Mouse (Mus musculus) thymus, postnatal 14 days (tissue): Measurements from ENCODE around the gene Sdk1.

Source experiments
- DNase-seq: peaks from one replicate; pipeline ENCODE4 v3.0.0; 2021

The Sdk1 gene

GRCm38 (mm10) chr5:141778231-141778630 is 536.9 kb downstream of the Sdk1 start:
- DNase-seq: no peak

- no peak for DNase-seq
Observed at GRCm38 (mm10) chr5:141781142-141781541, 539.9 kb downstream of the Sdk1 start.

GRCm38 (mm10) chr5:141782330-141782729 is 541.0 kb downstream of the Sdk1 start:
- DNase-seq: no peak

GRCm38 (mm10) chr5:141783516-141783915 is 542.2 kb downstream of the Sdk1 start:
- DNase-seq: no peak

GRCm38 (mm10) chr5:141793926-141794325 is 552.6 kb downstream of the Sdk1 start:
- DNase-seq: no peak

GRCm38 (mm10) chr5:141823823-141824330 is 582.6 kb downstream of the Sdk1 start:
- no peak for DNase-seq

- DNase-seq: no peak
Observed at GRCm38 (mm10) chr5:141824739-141825379, 583.6 kb downstream of the Sdk1 start.

- DNase-seq: no peak
Observed at GRCm38 (mm10) chr5:141835566-141835965, 594.3 kb downstream of the Sdk1 start.

GRCm38 (mm10) chr5:141836892-141837455 is 595.7 kb downstream of the Sdk1 start:
- DNase-seq: no peak

GRCm38 (mm10) chr5:141844701-141845100 is 603.4 kb downstream of the Sdk1 start:
- DNase-seq: no peak

GRCm38 (mm10) chr5:141847686-141848085 is 606.4 kb downstream of the Sdk1 start:
- DNase-seq: no peak

GRCm38 (mm10) chr5:141852175-141852574 is 610.9 kb downstream of the Sdk1 start:
- no peak for DNase-seq

- no peak for DNase-seq
Observed at GRCm38 (mm10) chr5:141856447-141856846, 615.2 kb downstream of the Sdk1 start.

- no peak for DNase-seq
Observed at GRCm38 (mm10) chr5:141857781-141858180, 616.5 kb downstream of the Sdk1 start.

GRCm38 (mm10) chr5:141858406-141859160 is 617.3 kb downstream of the Sdk1 start:
- DNase-seq: no peak

- no peak for DNase-seq
Observed at GRCm38 (mm10) chr5:141866042-141866441, 624.8 kb downstream of the Sdk1 start.

GRCm38 (mm10) chr5:141873751-141874150 is 632.5 kb downstream of the Sdk1 start:
- peak; percentile 4 for DNase-seq

GRCm38 (mm10) chr5:141880661-141881060 is 639.4 kb downstream of the Sdk1 start:
- DNase-seq: no peak

- DNase-seq: peak; percentile 5
Observed at GRCm38 (mm10) chr5:141884111-141884647, 642.9 kb downstream of the Sdk1 start.

- no peak for DNase-seq
Observed at GRCm38 (mm10) chr5:141886006-141886405, 644.7 kb downstream of the Sdk1 start.

GRCm38 (mm10) chr5:141889766-141890165 is 648.5 kb downstream of the Sdk1 start:
- DNase-seq: no peak

- DNase-seq: no peak
Observed at GRCm38 (mm10) chr5:141896402-141896801, 655.1 kb downstream of the Sdk1 start.

GRCm38 (mm10) chr5:141897481-141897880 is 656.2 kb downstream of the Sdk1 start:
- no peak for DNase-seq

GRCm38 (mm10) chr5:141899751-141900150 is 658.5 kb downstream of the Sdk1 start:
- no peak for DNase-seq
